Mouse (Mus musculus): Measurements from ENCODE around the gene Gm3409.
"Not testable (repeated sequence)": the region's sequence is repeated elsewhere in the genome, so short reads cannot be mapped to it uniquely, and the experiment has no call there.

- not testable (repeated sequence) for TF ChIP-seq TCF12 (IDR thresholded peaks at IDR 0.05; ENCODE audit: low read depth, low read length); MAX (IDR thresholded peaks at IDR 0.05; ENCODE audit: low read length)
Measured at GRCm38 (mm10) chr5:146513823-146514222, 23.6 kb upstream of the Gm3409 start, which contains the start of gene Gm3402.
